In the genomic region with DNA sequence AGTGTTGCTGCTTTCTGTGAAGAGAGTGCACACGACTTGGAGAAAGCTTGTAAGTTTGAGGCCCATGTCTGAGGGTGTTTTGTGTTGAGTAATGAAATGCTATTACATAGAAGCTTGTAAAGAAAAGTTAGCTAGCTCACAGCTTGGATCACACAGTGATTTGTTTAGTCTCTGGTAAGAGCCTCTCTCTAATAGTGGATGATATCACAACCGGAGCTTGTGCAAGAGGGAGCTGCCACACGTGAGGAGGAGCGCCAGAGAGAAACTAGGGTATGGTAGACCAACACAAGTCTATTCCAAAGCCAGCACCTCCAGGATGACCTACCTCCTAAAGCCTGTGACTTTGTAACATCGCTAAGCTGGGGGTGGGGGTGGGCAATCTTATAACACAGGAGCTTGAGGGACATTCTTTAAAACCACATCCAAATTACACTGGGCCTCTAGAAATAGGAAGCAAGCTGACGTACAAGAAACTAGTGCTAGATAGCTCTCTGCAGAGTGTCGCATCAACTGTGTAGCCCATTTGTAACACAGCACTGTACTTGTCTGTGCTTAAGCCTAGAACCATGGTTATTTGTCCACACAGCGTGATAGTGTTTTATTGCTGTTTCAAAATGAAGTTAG, we compare ENCODE assay signal across 22 mouse cellular contexts.
DNase-seq lines count a peak whose midpoint lies in the region; ATAC-seq and TF ChIP-seq lines count a peak whose summit lies in the region.
"Had no signal": no experiment of that assay in that cellular context is flagged by ENCODE, and none has a peak within 500 bp of the region (broad histone marks: within the 10 kb centered on the region; RNA-seq: fewer than 3 reads in every experiment).

No protein-coding gene starts in this region.

- peak; percentile 29; the same call in 1 of the 2 replicates for ATAC-seq in megakaryocyte progenitor cell, adult 5-6 weeks (replicated peaks; ENCODE audit: poor library complexity)
- no peak for ATAC-seq in frontal cortex, adult (ENCODE audit: low TSS enrichment)
- ATAC-seq: activated CD4-positive, CD25-positive, alpha-beta regulatory T cell, adult 4 months; forebrain, embryonic 14.5 days; intestine, embryonic 16.5 days; Patski had no signal

- H3K4me1 ChIP-seq in lung, adult 2 months (ENCODE audit: control insufficient read depth, insufficient read depth, low read length): peaks cover 2% of the 10 kb centered on the region

- intact Hi-C loops in gastrocnemius, adult 2 months (cut with DNase I): no loop called here

- no peak for TF ChIP-seq POLR2A in lung, adult 2 months (IDR thresholded peaks at IDR 0.05; ENCODE audit: borderline replicate concordance, extremely low read depth, low read depth, low read length)

- TF ChIP-seq CTCF in gastrocnemius, adult 2 months (IDR thresholded peaks at IDR 0.05): no peak
- no peak for TF ChIP-seq CTCF in lung, adult 2 months (IDR thresholded peaks at IDR 0.05; ENCODE audit: insufficient read depth, low read length)

- no peak overlapping the region for H3K27ac ChIP-seq in gastrocnemius, adult 2 months
- H3K27ac ChIP-seq: embryonic facial prominence, embryonic 15.5 days; forebrain, embryonic 10.5 days; heart, embryonic 13.5 days; hindbrain, embryonic 15.5 days had no signal

- 66% methylated on average over 8 of the region's 8 CpGs for WGBS in lung, adult 2 months

- H3K4me3 ChIP-seq in gastrocnemius, adult 2 months: no peak overlapping the region
- no peak overlapping the region for H3K4me3 ChIP-seq in lung, adult 2 months (replicated peaks; ENCODE audit: extremely low read depth, low read depth, low read length)
- H3K4me3 ChIP-seq: embryonic facial prominence, embryonic 15.5 days; erythroblast, embryonic 14.5 days; forebrain, embryonic 10.5 days; heart, embryonic 13.5 days; hindbrain, embryonic 15.5 days had no signal

- DNase-seq in gastrocnemius, adult 2 months: peak; percentile 14
- DNase-seq in gastrocnemius, postnatal 25 days: no peak
- peak; percentile 51 for DNase-seq in lung, postnatal 36 days
- no peak for DNase-seq in lung, adult 2 months
- no peak for DNase-seq in layer of hippocampus, adult 9-10 months (ENCODE audit: low spot score)
- DNase-seq: adrenal gland, postnatal 14 days; cerebellum, adult 11-12 months; cerebellum, adult 9-10 months; embryo, embryonic 11 days; gastrocnemius, postnatal 14 days; heart, adult 11 months had no signal

Comparison
In these comparisons a context has a peak if more than half of its experiments do, and no peak if none do; other contexts are left out.
1. DNase-seq: peak in gastrocnemius, adult 2 months (single experiment) and lung, postnatal 36 days (single experiment); none in gastrocnemius, postnatal 25 days (single experiment), lung, adult 2 months (single experiment) and layer of hippocampus, adult 9-10 months (single experiment).